Mouse (Mus musculus): Measurements from ENCODE around the gene Gm20814. TPM values are rescaled to one million over a fixed set of nuclear protein-coding genes. Genes with fewer than 3 reads are reported as not detected.
"Not testable (repeated sequence)": the region's sequence is repeated elsewhere in the genome, so short reads cannot be mapped to it uniquely, and the experiment has no call there.

The Gm20814 gene
- polyA plus RNA-seq (2016; fragmentation: Nextera tagmentation; extraction: Ambion mirVana) = not detected in 2 replicates

DNA sequence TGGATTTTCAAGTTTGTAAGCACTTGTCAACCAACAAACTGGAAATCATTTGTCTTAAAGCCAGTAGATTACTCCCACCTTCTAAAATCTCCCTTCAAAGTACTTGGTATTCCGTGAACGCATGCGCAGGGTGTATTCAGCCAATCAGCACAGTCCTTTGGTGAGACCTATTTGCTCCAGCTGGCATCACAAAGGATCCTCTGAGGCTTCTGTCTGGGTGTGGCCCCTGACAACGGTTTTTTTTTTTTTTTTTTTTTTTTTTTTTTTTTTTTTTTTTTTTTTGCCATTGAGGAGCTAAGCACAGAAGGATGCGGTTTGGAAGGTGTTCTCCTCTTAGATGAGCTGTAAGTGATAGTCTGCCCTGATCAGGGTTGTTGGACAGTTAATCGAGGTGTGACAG lies at the start of gene Gm20814:
TSS of gene Gm20814 (plus strand) at position 301 of the 400 bp plus-strand sequence.
- WGBS = 73% methylated on average over 2 of the region's 6 CpGs
- DNase-seq (ENCODE audit: low spot score); H3K27me3 ChIP-seq (ENCODE audit: low read depth, poor library complexity, severe bottlenecking); H3K36me3 ChIP-seq; H3K27ac ChIP-seq; H3K4me3 ChIP-seq; H3K4me1 ChIP-seq; H3K9me3 ChIP-seq (replicated peaks): not testable (repeated sequence)

Measured in limb, embryonic 10.5 days (tissue).